Mouse (Mus musculus): Measurements from ENCODE around the gene Rab43. TPM values are rescaled to one million over a fixed set of nuclear protein-coding genes. Genes with fewer than 3 reads are reported as not detected.
A peak's percentile ranks its signal among the peaks of the same experiment; 100 is the strongest.

Gene Rab43
- polyA plus RNA-seq, 1 experiment: 8.3 TPM

DNA sequence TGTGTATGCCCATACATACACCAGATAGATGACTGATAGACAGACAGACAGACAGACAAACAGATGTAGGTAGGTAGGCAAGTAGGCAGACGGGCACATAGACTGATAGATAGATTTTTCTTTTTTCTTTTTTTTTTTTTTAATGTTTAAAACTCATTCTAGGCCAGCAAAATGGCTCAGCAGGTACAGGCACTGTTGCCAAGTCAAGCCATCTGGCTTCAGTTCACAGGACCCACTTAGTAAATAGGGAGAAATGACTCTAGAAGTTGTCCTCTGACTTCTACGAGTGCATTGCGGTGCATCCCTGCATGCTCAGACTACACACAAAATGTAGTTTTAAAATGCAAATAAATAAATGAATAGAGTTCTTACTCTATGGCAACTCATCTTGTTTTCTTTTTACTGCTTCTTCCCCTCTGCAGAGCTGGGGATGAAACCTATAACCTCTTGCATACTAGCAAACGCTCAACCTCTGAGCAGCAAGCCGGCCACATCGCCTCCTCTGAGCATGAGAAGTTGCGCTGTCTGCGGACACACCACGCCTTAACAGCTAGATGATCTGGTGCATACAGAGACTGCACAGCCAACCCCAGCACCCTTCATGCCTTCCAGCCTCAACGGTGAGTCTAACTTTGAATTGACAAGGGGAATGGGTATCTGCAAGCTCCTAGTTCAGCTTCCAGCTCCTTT lies 18.0 kb downstream of the Rab43 start:
- Histone ChIP-seq H3K36me3 (ENCODE audit: control insufficient read depth, insufficient read depth) (no peaks in the 10 kb centered on the region), H3K79me3 (ENCODE audit: low read depth) (no peaks in the 10 kb centered on the region), H3K79me2 (ENCODE audit: control insufficient read depth, insufficient read depth) (no peaks in the 10 kb centered on the region), H3K27me3 (ENCODE audit: control insufficient read depth, insufficient read depth, insufficient read length) (no peaks in the 10 kb centered on the region), H3ac (ENCODE audit: control insufficient read depth, insufficient read length, low read depth) (no peak overlapping the region), H3K4me3 (ENCODE audit: insufficient read depth, poor library complexity, severe bottlenecking) (no peak overlapping the region)
- TF ChIP-seq CEBPB (IDR thresholded peaks at IDR 0.05; ENCODE audit: low read depth) (no peak), MYOD1 (IDR thresholded peaks at IDR 0.05; ENCODE audit: control insufficient read depth, insufficient read length, low read depth) (no peak), USF1 (IDR thresholded peaks at IDR 0.05; ENCODE audit: low read depth) (no peak), CTCF (IDR thresholded peaks at IDR 0.05; ENCODE audit: control insufficient read depth, insufficient read depth, insufficient read length) (no peak), MYOG (IDR thresholded peaks at IDR 0.05; ENCODE audit: control insufficient read depth, extremely low read depth, insufficient read length) (no peak), FOSL1 (IDR thresholded peaks at IDR 0.05; ENCODE audit: insufficient read depth, low read length, poor library complexity, severe bottlenecking) (no peak), MAX (IDR thresholded peaks at IDR 0.05) (no peak)

DNA sequence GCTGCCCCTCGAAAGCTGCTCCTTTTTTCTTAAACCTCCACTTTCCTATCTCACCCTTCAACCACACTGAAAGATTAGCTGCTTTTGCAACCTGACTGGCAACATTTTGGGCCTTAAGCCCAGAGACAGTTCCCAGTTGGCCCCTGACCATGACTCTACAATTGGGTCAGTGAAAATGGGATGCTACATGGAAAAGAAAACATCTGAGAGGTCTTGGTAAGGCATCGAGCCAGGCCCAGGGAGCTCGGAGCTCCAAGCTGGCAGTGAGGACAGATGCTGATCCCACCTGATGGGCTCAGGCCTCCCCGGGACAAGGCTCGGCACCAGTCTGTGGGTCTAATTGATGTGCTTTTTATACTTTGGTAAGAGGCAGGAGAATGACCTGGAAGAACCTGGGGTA lies 20.1 kb downstream of the Rab43 start:
- no peak for TF ChIP-seq CEBPB (IDR thresholded peaks at IDR 0.05; ENCODE audit: low read depth)
- no peak for TF ChIP-seq MYOG (IDR thresholded peaks at IDR 0.05; ENCODE audit: control insufficient read depth, extremely low read depth, insufficient read length)
- no peak for TF ChIP-seq MAX (IDR thresholded peaks at IDR 0.05)
- TF ChIP-seq CTCF (IDR thresholded peaks at IDR 0.05; ENCODE audit: control insufficient read depth, insufficient read depth, insufficient read length): no peak
- no peak for TF ChIP-seq MYOD1 (IDR thresholded peaks at IDR 0.05; ENCODE audit: control insufficient read depth, insufficient read length, low read depth)
- TF ChIP-seq FOSL1 (IDR thresholded peaks at IDR 0.05; ENCODE audit: insufficient read depth, low read length, poor library complexity, severe bottlenecking): no peak
- TF ChIP-seq USF1 (IDR thresholded peaks at IDR 0.05; ENCODE audit: low read depth): no peak
- Histone ChIP-seq H3K4me3 (ENCODE audit: insufficient read depth, poor library complexity, severe bottlenecking) (no peak overlapping the region), H3K79me2 (ENCODE audit: control insufficient read depth, insufficient read depth) (no peaks in the 10 kb centered on the region), H3K36me3 (ENCODE audit: control insufficient read depth, insufficient read depth) (no peaks in the 10 kb centered on the region), H3K79me3 (ENCODE audit: low read depth) (no peaks in the 10 kb centered on the region), H3K27me3 (ENCODE audit: control insufficient read depth, insufficient read depth, insufficient read length) (no peaks in the 10 kb centered on the region), H3ac (ENCODE audit: control insufficient read depth, insufficient read length, low read depth) (no peak overlapping the region)

DNA sequence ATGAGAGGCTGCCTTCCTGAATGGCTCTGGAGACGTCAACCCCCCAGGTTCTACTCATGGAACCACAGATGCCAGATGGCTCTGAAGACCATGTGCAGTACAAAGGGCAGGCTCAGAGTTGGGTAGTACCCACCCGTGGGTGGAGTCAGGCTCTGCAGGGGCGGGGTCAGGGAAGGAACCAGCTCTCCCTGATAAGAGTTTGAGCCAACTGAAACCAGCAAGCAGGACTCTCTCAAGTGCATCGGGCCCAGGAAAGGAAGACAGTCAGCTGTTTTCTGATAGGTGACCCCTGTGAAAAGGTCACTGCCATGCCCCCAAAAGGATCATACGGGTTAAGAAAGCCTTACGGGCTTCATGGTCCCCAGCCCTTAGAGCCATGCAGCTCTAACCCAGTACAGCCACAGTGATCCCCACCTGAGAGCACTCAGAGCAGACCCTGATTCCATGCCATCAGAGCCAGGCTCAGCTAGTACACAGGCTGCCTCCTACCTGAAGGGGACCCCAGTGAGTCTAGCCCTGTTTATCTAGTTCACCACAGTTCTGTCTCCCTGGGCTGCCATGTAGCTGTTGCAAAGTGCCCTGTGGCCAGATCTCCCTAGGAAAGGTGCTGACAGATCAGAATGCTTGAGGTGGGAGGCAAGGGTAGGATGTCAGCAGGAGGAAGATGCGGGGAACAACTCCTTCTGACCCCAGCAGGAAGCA lies 21.0 kb downstream of the Rab43 start:
- Histone ChIP-seq H3ac (ENCODE audit: control insufficient read depth, insufficient read length, low read depth) (no peak overlapping the region), H3K36me3 (ENCODE audit: control insufficient read depth, insufficient read depth) (no peaks in the 10 kb centered on the region), H3K79me2 (ENCODE audit: control insufficient read depth, insufficient read depth) (no peaks in the 10 kb centered on the region), H3K79me3 (ENCODE audit: low read depth) (no peaks in the 10 kb centered on the region), H3K4me3 (ENCODE audit: insufficient read depth, poor library complexity, severe bottlenecking) (no peak overlapping the region), H3K27me3 (ENCODE audit: control insufficient read depth, insufficient read depth, insufficient read length) (no peaks in the 10 kb centered on the region)
- TF ChIP-seq MYOD1 (IDR thresholded peaks at IDR 0.05; ENCODE audit: control insufficient read depth, insufficient read length, low read depth) (no peak), MAX (IDR thresholded peaks at IDR 0.05) (no peak), CTCF (IDR thresholded peaks at IDR 0.05; ENCODE audit: control insufficient read depth, insufficient read depth, insufficient read length) (no peak), FOSL1 (IDR thresholded peaks at IDR 0.05; ENCODE audit: insufficient read depth, low read length, poor library complexity, severe bottlenecking) (no peak), USF1 (IDR thresholded peaks at IDR 0.05; ENCODE audit: low read depth) (no peak), CEBPB (IDR thresholded peaks at IDR 0.05; ENCODE audit: low read depth) (no peak), MYOG (IDR thresholded peaks at IDR 0.05; ENCODE audit: control insufficient read depth, extremely low read depth, insufficient read length) (no peak)

DNA sequence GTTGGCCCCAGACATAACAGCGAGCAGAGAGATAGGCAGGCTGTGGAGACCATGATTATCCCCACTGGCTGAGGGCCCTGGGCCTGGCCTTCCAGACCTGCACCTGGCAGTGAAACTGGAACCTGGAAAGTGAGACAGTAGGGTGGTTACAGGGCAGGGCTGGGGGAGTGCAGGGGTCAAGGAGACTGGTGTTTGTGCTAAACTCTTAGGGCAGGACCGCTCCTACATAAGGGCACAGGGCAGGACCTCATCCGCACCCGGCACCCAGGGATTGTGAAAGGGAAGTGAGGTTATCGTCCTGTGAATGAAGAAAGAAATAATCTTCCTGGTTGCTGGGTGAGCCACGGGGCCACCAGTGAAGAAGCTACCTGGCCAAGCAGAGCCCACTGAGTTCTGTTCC lies 22.2 kb downstream of the Rab43 start:
- no peak for TF ChIP-seq CEBPB (IDR thresholded peaks at IDR 0.05; ENCODE audit: low read depth)
- no peak for TF ChIP-seq MAX (IDR thresholded peaks at IDR 0.05)
- TF ChIP-seq MYOD1 (IDR thresholded peaks at IDR 0.05; ENCODE audit: control insufficient read depth, insufficient read length, low read depth): no peak
- TF ChIP-seq FOSL1 (IDR thresholded peaks at IDR 0.05; ENCODE audit: insufficient read depth, low read length, poor library complexity, severe bottlenecking): no peak
- no peak for TF ChIP-seq CTCF (IDR thresholded peaks at IDR 0.05; ENCODE audit: control insufficient read depth, insufficient read depth, insufficient read length)
- TF ChIP-seq USF1 (IDR thresholded peaks at IDR 0.05; ENCODE audit: low read depth): no peak
- TF ChIP-seq MYOG (IDR thresholded peaks at IDR 0.05; ENCODE audit: control insufficient read depth, extremely low read depth, insufficient read length): no peak
- H3ac ChIP-seq (ENCODE audit: control insufficient read depth, insufficient read length, low read depth): no peak overlapping the region
- H3K4me3 ChIP-seq (ENCODE audit: insufficient read depth, poor library complexity, severe bottlenecking): no peak overlapping the region
- H3K27me3 ChIP-seq (ENCODE audit: control insufficient read depth, insufficient read depth, insufficient read length): no peaks in the 10 kb centered on the region
- no peaks in the 10 kb centered on the region for H3K36me3 ChIP-seq (ENCODE audit: control insufficient read depth, insufficient read depth)
- H3K79me2 ChIP-seq (ENCODE audit: control insufficient read depth, insufficient read depth): no peaks in the 10 kb centered on the region
- H3K79me3 ChIP-seq (ENCODE audit: low read depth): no peaks in the 10 kb centered on the region

DNA sequence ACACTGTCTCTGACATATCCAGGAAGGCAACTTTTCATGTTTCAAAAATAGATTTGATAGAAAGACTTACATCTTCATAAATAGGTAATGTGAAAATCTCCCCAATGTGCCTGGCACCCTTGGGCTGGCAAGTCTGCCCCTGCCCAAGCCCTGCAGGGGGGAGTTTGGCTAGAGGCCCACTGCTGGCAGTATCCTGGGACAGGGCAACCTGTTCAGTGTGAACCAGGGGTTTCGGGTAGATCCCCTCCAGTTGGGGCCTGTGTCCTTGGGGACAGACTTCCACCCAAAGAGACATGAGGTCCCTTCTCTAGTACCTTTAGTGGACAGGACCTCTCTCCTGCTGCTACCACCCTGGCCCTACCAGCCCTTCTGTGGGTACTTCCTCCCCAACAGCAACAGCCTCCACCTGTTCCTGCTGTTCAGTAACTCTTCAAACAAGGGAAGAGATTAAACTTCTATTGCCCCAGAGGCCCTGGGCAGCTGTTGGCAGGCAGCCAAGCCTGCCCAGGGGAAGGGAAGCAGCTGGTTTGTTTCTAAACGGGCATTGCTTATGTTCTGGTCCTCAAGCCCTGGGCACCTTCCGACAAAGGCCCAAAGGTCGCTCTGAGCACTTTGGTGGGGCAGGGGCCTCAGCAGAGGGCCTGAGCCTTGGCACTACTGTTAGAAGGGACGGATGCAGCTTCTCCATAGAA lies 22.9 kb downstream of the Rab43 start:
- Histone ChIP-seq H3K79me3 (ENCODE audit: low read depth) (no peaks in the 10 kb centered on the region), H3K27me3 (ENCODE audit: control insufficient read depth, insufficient read depth, insufficient read length) (no peaks in the 10 kb centered on the region), H3K79me2 (ENCODE audit: control insufficient read depth, insufficient read depth) (no peaks in the 10 kb centered on the region), H3ac (ENCODE audit: control insufficient read depth, insufficient read length, low read depth) (no peak overlapping the region), H3K4me3 (ENCODE audit: insufficient read depth, poor library complexity, severe bottlenecking) (no peak overlapping the region), H3K36me3 (ENCODE audit: control insufficient read depth, insufficient read depth) (no peaks in the 10 kb centered on the region)
- TF ChIP-seq CEBPB (IDR thresholded peaks at IDR 0.05; ENCODE audit: low read depth): no peak
- TF ChIP-seq FOSL1 (IDR thresholded peaks at IDR 0.05; ENCODE audit: insufficient read depth, low read length, poor library complexity, severe bottlenecking): no peak
- TF ChIP-seq USF1 (IDR thresholded peaks at IDR 0.05; ENCODE audit: low read depth): no peak
- no peak for TF ChIP-seq MYOG (IDR thresholded peaks at IDR 0.05; ENCODE audit: control insufficient read depth, extremely low read depth, insufficient read length)
- no peak for TF ChIP-seq CTCF (IDR thresholded peaks at IDR 0.05; ENCODE audit: control insufficient read depth, insufficient read depth, insufficient read length)
- TF ChIP-seq MYOD1 (IDR thresholded peaks at IDR 0.05; ENCODE audit: control insufficient read depth, insufficient read length, low read depth): peak; percentile 34
- no peak for TF ChIP-seq MAX (IDR thresholded peaks at IDR 0.05)
